Mouse (Mus musculus) stomach, embryonic 14.5 days (tissue): ENCODE data around the gene Stip1. TPM values are rescaled to one million over a fixed set of nuclear protein-coding genes. Genes with fewer than 3 reads are reported as not detected.
"Not testable (repeated sequence)": the region's sequence is repeated elsewhere in the genome, so short reads cannot be mapped to it uniquely, and the experiment has no call there.

Experiments
- ATAC-seq: fragments of 200-750 bp; cut with Nextera tagmentation; 2 replicates; pipeline ENCODE4 v1.8.0; 2017; ENCODE audit warnings: low read depth, moderate TSS enrichment; ENCODE audit not compliant: insufficient number of reproducible peaks, insufficient read depth, low FRiP score
- H3K27ac ChIP-seq: fragments of 300-500 bp; sonication (generic); 2 replicates; pipeline ENCODE4 v1.5.1; 2014; ENCODE audit warnings: mild to moderate bottlenecking, low read length, moderate library complexity, mixed read lengths
- H3K27me3 ChIP-seq: fragments of 300-500 bp; sonication (generic); 2 replicates; pipeline ENCODE4 v1.6.1; 2014; ENCODE audit warnings: low read length, control low read depth, mixed read lengths; ENCODE audit not compliant: control insufficient read depth, insufficient read depth
- H3K36me3 ChIP-seq: fragments of 300-500 bp; sonication (generic); 2 replicates; pipeline ENCODE4 v1.6.1; 2014; ENCODE audit warnings: mild to moderate bottlenecking, control low read depth, low read length, moderate library complexity, mixed read lengths; ENCODE audit not compliant: control insufficient read depth, insufficient read depth
- H3K4me1 ChIP-seq: fragments of 300-500 bp; sonication (generic); 2 replicates; pipeline ENCODE4 v1.6.1; 2014; ENCODE audit warnings: low read length, control low read depth, mixed read lengths; ENCODE audit not compliant: control insufficient read depth, insufficient read depth
- H3K4me2 ChIP-seq: fragments of 300-500 bp; sonication (generic); replicated peaks from 2 replicates; pipeline ENCODE4 v1.6.1; 2014; ENCODE audit warnings: low read depth, low read length, control low read depth
- H3K4me3 ChIP-seq: fragments of 300-500 bp; sonication (generic); 2 replicates; pipeline ENCODE4 v1.5.1; 2014; ENCODE audit warnings: low read depth, low read length, control low read depth
- H3K9ac ChIP-seq: fragments of 300-500 bp; sonication (generic); replicated peaks from 2 replicates; pipeline ENCODE4 v1.6.1; 2014; ENCODE audit warnings: low read depth, mild to moderate bottlenecking, control low read depth, low read length, moderate library complexity, mixed read lengths
- H3K9me3 ChIP-seq: fragments of 300-500 bp; sonication (generic); 2 replicates; pipeline ENCODE4 v1.6.1; 2016; ENCODE audit warnings: low read depth, low read length, control low read depth; ENCODE audit not compliant: control insufficient read depth
- WGBS: fragments of 180-500 bp; shearing (Covaris S2); extraction: QIAGEN DNeasy Blood & Tissue Kit; methylation state at CpG from one replicate; pipeline ENCODE4 v1.1.7; 2014; 5-methylcytosine and 5-hydroxymethylcytosine counted together
- polyA plus RNA-seq: library from polyadenylated mRNA; unstranded; fragments of >200 nt; fragmentation: Nextera tagmentation; extraction: Ambion mirVana; gene quantifications from 2 replicates; pipeline ENCODE4 v1.2.1, GENCODE M21; 2014

Gene Stip1
- polyA plus RNA-seq, 1 experiment from 2014 or later, result 201 TPM

DNA sequence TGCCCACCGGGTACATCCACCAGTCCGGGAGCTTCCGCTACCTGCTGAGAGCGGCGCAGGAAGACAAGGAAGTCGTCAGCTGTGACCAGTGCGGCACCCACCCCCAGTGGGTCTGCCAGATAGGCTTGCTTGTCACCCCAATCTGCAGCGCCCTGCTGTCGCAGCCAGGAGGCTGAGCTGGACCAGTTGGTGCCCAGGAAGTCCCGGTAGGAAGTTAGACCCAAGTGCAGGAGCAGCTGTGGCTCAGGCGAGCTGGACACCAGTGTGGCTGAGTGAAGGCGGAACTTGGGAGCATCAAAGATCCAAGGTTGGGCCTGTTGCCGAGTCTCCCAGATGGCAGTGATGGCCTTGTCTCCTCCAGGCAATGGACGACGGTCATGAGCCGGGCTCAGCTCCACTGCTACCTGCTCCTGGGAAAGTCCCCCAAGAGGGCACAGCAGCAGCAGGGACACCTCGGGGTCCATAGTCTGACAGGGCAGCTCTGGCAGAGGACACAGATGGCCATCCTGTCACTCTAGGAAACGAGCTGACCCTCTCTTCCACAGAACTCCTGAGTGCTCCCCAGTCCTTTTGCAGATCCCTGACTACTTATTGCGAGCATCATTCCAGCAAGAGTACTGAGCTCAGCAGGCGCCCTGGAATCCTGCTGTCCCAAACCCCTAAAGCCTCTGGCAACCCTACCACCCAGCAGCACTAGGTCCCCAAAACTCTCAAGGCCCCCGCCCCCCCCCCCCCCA, 44.3 kb downstream of the Stip1 start:
- 47% methylated on average over 21 of the region's 21 CpGs for WGBS
- no peaks in the 10 kb centered on the region; the same call in 1 of the 2 replicates for H3K36me3 ChIP-seq
- H3K27me3 ChIP-seq, result no peaks in the 10 kb centered on the region
- peak overlapping the region; percentile 86 for H3K4me2 ChIP-seq
- no peak overlapping the region; the same call in 1 of the 2 replicates for H3K27ac ChIP-seq
- peaks cover 24% of the 10 kb centered on the region for H3K4me1 ChIP-seq
- peak overlapping the region; percentile 42 for H3K9ac ChIP-seq
- ATAC-seq, result no peak
- peak overlapping the region; percentile 57 for H3K4me3 ChIP-seq
- H3K9me3 ChIP-seq, result no peaks in the 10 kb centered on the region

DNA sequence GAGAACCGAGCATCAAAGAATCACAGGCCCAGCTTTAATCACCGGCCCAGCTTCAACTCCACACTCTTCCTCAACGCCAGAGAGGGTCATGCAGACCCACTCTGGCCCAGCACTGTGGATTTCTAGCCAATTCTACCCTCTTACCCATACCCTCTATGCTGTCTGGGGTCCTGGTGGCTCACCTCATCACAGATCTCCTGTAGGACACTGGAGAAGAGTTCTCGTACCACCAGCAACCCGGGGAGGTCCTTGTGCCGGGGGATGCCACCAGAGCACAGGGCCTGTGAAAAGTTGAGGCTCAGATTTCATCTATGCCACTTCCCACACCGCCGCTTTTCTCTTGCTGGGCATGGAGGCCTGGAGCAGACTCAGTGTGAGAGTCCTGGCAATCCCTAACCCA, 45.3 kb downstream of the Stip1 start:
- no peaks in the 10 kb centered on the region for H3K27me3 ChIP-seq
- H3K4me2 ChIP-seq, result no peak overlapping the region
- H3K9me3 ChIP-seq, result no peaks in the 10 kb centered on the region
- H3K36me3 ChIP-seq, result no peaks in the 10 kb centered on the region
- WGBS, result 82% methylated on average over 8 of the region's 8 CpGs
- H3K4me1 ChIP-seq, result peaks cover 24% of the 10 kb centered on the region
- ATAC-seq, result no peak
- H3K4me3 ChIP-seq, result no peak overlapping the region
- 0 out of 2 replicates have a peak overlapping the region, but pooled peaks have one; percentile 42 for H3K9ac ChIP-seq
- H3K27ac ChIP-seq, result no peak overlapping the region

DNA sequence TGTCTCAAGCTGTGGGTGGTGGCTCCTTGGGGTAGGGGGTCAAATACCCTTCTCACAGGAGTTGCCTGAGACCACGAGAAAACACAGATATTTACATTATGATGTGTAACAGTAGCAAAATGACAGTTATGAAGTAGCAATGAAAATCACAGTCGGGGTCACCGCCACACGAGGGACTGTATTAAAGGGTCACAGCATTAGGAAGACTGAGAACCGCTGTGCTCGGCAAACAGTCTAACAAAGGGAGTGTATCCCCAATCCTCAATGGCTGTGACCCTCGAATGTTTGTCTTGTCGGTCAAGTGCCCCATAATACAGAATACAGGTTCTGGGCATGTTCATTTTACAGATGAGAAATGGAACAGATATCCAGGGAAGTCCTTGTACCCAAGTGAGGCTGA, 45.8 kb downstream of the Stip1 start:
- 77% methylated on average over 8 of the region's 8 CpGs for WGBS
- Histone ChIP-seq H3K27me3 (no peaks in the 10 kb centered on the region), H3K36me3 (no peaks in the 10 kb centered on the region), H3K9me3 (no peaks in the 10 kb centered on the region), H3K4me3 (no peak overlapping the region), H3K27ac (no peak overlapping the region), H3K4me1 (peaks cover 24% of the 10 kb centered on the region), H3K4me2 (no peak overlapping the region), H3K9ac (no peak overlapping the region)
- no peak for ATAC-seq

DNA sequence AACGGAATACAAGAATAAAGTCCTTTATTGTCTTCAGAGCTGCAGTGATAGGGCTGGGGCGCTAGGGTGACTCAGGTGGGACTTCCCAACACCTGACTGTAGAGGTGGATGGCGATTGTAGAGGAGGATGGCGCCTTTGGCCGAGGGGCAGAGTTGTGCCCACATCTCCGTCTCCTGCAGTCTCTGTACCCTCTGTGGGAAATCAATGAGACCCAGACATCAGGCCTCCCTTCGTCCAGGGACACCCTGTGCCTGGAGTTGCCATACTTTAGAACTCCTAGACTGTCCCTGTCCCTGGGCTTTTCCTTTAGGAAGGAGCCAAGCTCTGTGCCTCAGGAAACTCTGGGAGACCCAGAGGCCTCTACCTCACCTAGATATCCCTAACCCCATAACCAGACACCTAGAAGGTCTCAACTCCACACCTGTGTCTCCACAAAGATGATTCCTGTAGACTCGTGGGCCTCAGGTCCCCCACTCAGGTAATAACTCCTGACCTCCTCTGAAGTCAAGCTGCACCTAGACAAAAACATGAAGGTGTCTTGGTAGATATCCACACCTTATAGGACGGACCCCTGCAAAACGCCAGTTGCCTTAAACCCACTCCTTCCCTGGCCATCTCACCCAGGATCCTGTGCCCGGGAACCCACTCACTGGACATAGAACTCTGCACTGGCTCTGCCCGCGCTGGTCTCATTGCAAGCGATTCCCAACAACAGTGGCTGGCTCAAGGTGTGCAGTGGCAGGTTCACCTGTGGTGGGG, 46.6 kb downstream of the Stip1 start:
- peaks cover 25% of the 10 kb centered on the region for H3K4me1 ChIP-seq
- 57% methylated on average over 14 of the region's 14 CpGs for WGBS
- peak overlapping the region; percentile 40 for H3K9ac ChIP-seq

DNA sequence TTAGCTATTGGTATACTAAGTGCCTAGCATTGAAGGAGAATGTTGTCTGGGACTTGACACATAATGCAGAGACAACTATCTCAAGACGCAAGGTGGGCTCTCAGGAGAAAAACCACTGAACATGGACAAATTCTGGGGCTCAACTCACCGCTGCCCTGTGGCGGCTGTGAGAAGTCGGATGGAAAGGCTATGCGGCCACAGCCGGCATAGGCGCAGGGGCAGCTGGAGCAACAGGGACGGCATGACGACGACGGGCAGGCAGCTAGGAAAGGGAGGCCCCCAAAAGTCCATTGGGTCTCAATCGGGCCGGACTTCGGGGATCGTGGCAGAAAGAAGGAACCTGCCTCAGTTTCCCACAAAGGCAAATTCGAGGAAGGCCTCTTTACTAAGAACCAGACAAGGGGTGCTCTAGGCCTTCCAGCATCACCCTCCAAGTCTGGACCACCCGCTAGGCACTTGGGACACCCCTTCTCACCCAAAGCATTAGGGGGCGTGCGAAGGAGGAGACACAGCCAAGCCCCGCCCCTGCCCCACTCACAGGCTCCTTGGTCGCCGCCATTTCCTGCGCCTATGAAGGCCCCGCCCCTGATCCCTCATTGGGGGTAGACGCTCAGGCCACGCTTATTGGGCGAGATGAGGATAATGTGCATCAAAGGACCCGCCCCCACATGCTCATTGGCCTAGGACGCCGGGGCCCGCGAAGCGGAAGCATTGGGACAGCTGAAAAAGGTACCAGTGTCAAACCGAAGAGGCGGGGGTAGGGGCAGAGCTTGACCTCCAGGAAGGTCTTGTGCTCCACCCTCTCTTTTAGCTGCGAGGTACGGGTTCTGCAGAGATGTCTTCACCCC, 47.5 kb downstream of the Stip1 start, which contains the start of gene Dnajc4:
Gene Dnajc4 (minus strand): TSS at position 562 of the 848 bp plus-strand sequence.
- no peaks in the 10 kb centered on the region for H3K27me3 ChIP-seq
- H3K9me3 ChIP-seq, result no peaks in the 10 kb centered on the region
- H3K4me1 ChIP-seq, result peaks cover 29% of the 10 kb centered on the region
- H3K4me2 ChIP-seq, result peak within 1 kb of the TSS; percentile 92
- peak within 1 kb of the TSS; percentile 60 for H3K9ac ChIP-seq
- H3K27ac ChIP-seq, result peak within 1 kb of the TSS; percentile 36; the same call in 1 of the 2 replicates
- H3K4me3 ChIP-seq, result peak within 1 kb of the TSS; percentile 48
- peak; percentile 94 for ATAC-seq
- WGBS, result under 1% methylated on average over 37 of the region's 37 CpGs
- H3K36me3 ChIP-seq, result no peaks in the 10 kb centered on the region

More for the DNA sequence above, 46.6 kb downstream of the Stip1 start:
- H3K27ac ChIP-seq, result no peak overlapping the region
- H3K4me3 ChIP-seq, result peak overlapping the region; percentile 48
- no peaks in the 10 kb centered on the region for H3K27me3 ChIP-seq
- no peak for ATAC-seq
- no peaks in the 10 kb centered on the region for H3K36me3 ChIP-seq
- peak overlapping the region; percentile 92 for H3K4me2 ChIP-seq
- no peaks in the 10 kb centered on the region for H3K9me3 ChIP-seq

DNA sequence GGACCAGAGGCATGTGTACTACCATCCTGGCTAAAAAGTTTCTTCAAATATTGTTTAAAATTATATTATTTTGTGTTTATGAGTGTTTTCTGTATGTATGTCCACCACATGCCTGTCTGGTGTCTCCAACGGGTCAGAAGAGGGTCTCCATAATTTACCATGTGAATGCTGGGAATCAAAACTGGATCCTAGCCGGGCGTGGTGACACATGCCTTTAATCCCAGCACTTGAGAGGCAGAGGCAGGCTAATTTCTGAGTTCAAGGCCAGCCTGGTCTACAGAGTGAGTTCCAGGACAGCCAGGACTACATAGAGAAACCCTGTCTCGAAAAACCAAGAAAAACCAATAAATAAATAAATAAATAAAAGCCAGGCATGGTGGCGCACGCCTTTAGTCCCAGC, 48.6 kb downstream of the Stip1 start:
- H3K4me3 ChIP-seq, H3K9ac ChIP-seq, ATAC-seq, H3K36me3 ChIP-seq, H3K27ac ChIP-seq, H3K4me2 ChIP-seq, H3K9me3 ChIP-seq, H3K27me3 ChIP-seq: not testable (repeated sequence)
- WGBS, result 90% methylated on average over 6 of the region's 6 CpGs
- peaks cover 30% of the 10 kb centered on the region for H3K4me1 ChIP-seq

DNA sequence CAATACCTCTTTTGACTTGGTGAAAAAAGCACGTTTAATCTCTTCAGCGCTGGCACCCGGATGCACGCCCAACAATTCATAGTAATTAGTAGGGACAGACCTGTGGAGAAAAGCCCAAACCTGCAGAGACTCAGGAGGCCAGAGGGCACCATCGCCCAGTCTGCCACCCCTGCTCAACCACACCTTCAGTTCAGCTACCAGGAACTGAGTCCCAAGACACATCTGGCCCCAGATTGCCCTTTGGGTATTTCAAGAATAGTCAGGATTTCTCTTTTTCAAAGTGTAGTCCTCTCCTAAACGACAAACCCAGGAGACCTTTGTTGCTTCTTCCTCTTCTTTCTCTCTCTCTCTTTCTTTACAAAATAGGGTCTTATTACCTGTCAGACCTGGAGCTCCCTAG, 49.1 kb downstream of the Stip1 start:
- Histone ChIP-seq H3K9me3 (no peaks in the 10 kb centered on the region), H3K27ac (no peak overlapping the region), H3K4me3 (no peak overlapping the region), H3K36me3 (no peaks in the 10 kb centered on the region), H3K9ac (no peak overlapping the region), H3K4me2 (no peak overlapping the region), H3K4me1 (peaks cover 32% of the 10 kb centered on the region), H3K27me3 (no peaks in the 10 kb centered on the region)
- no peak for ATAC-seq
- 86% methylated on average over 6 of the region's 6 CpGs for WGBS

DNA sequence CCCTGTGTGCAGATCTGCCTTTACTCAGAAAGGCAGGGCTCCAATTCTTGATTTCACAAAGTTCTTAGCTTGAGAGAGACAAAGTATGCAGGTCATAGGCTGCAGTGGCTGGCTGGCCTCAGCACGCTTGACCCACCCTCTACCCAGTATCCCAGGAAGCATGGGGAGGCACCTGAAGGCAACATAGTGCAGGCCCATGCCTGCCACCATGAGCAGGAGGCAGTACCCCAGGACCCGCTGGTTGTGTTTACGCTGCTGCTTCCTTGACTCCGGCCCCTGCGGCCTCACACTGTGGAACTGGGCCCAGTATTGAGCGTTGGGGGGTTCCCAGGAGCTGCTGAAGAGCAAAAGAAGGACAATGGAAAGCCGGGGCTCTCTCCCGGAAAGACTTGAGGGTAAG, 50.5 kb downstream of the Stip1 start:
- no peak overlapping the region for H3K4me3 ChIP-seq
- peaks cover 23% of the 10 kb centered on the region for H3K4me1 ChIP-seq
- peaks cover 9% of the 10 kb centered on the region; the same call in 1 of the 2 replicates for H3K36me3 ChIP-seq
- H3K27ac ChIP-seq, result no peak overlapping the region
- no peak for ATAC-seq
- no peak overlapping the region for H3K4me2 ChIP-seq
- no peak overlapping the region for H3K9ac ChIP-seq
- no peaks in the 10 kb centered on the region for H3K27me3 ChIP-seq
- H3K9me3 ChIP-seq, result no peaks in the 10 kb centered on the region
- WGBS, result 82% methylated on average over 8 of the region's 8 CpGs
